Mouse (Mus musculus): Measurements from ENCODE around the gene F2rl1. TPM values are rescaled to one million over a fixed set of nuclear protein-coding genes. Genes with fewer than 3 reads are reported as not detected.

The F2rl1 gene
- 7.2 TPM for polyA plus RNA-seq (2014; fragmentation: Illumina TruSeq; extraction: RNeasy Lipid Tissue Mini Kit (QIAGEN cat#74804); ENCODE audit: insufficient read depth, low read depth, low replicate concordance)

GRCm38 (mm10) chr13:95524674-95525491, at the start of gene F2rl1:
TSS of gene F2rl1 (minus strand) at chr13:95525227.

GRCm38 (mm10) chr13:95478671-95479413, 46.2 kb downstream of the F2rl1 start, which contains the start of gene S100z:
TSS of gene S100z (minus strand) at chr13:95478721.

Other genes starting within 250 kb of the F2rl1 start
- gene Zbed3, start 201.6 kb downstream of the F2rl1 start, polyA plus RNA-seq (2014; fragmentation: Illumina TruSeq; extraction: RNeasy Lipid Tissue Mini Kit (QIAGEN cat#74804); ENCODE audit: insufficient read depth, low read depth, low replicate concordance): 8.1 TPM
- gene Aggf1, start 149.9 kb downstream of the F2rl1 start, polyA plus RNA-seq (2014; fragmentation: Illumina TruSeq; extraction: RNeasy Lipid Tissue Mini Kit (QIAGEN cat#74804); ENCODE audit: insufficient read depth, low read depth, low replicate concordance): 19.1 TPM
- gene Crhbp, start 80.3 kb downstream of the F2rl1 start, polyA plus RNA-seq (2014; fragmentation: Illumina TruSeq; extraction: RNeasy Lipid Tissue Mini Kit (QIAGEN cat#74804); ENCODE audit: insufficient read depth, low read depth, low replicate concordance): not detected
- 0.94 TPM for gene S100z, start 46.5 kb downstream of the F2rl1 start, polyA plus RNA-seq (2014; fragmentation: Illumina TruSeq; extraction: RNeasy Lipid Tissue Mini Kit (QIAGEN cat#74804); ENCODE audit: insufficient read depth, low read depth, low replicate concordance)
- gene F2r, start 93.3 kb upstream of the F2rl1 start, polyA plus RNA-seq (2014; fragmentation: Illumina TruSeq; extraction: RNeasy Lipid Tissue Mini Kit (QIAGEN cat#74804); ENCODE audit: insufficient read depth, low read depth, low replicate concordance): 100 TPM
- 0.68 TPM for gene F2rl2, start 171.6 kb upstream of the F2rl1 start, polyA plus RNA-seq (2014; fragmentation: Illumina TruSeq; extraction: RNeasy Lipid Tissue Mini Kit (QIAGEN cat#74804); ENCODE audit: insufficient read depth, low read depth, low replicate concordance)